In genomic region chr16:23547783-23548182, GRCm38 (mm10) we compare ENCODE assay signal across 13 mouse cellular contexts. TPM values are rescaled to one million over a fixed set of nuclear protein-coding genes. Genes with fewer than 3 reads are reported as not detected.
A peak's percentile ranks its signal among the peaks of the same experiment; 100 is the strongest.
DNase-seq lines count a peak whose midpoint lies in the region; TF ChIP-seq lines count a peak whose summit lies in the region.
"Had no signal": no experiment of that assay in that cellular context is flagged by ENCODE, and none has a peak within 500 bp of the region (broad histone marks: within the 10 kb centered on the region; RNA-seq: fewer than 3 reads in every experiment).

No protein-coding gene starts in this region.

- peak; percentile 67 for DNase-seq in heart, adult 11 months
- DNase-seq in heart, adult 18-20 months = no peak
- no peak for DNase-seq in lung, adult 2 months
- DNase-seq in lung, postnatal 14 days = no peak
- peak; percentile 26 to 39 for DNase-seq in B cell, adult 2 months
- peak; percentile 42 for DNase-seq in ZHBTc4 (ENCODE audit: low read depth, low spot score)
- no peak for DNase-seq in embryo, embryonic 11 days
- no peak for DNase-seq in embryo, embryonic 10.5 days (ENCODE audit: low spot score)
- DNase-seq: cerebellum, postnatal 36 days; gastrocnemius, postnatal 36 days; kidney, postnatal 25 days had no signal

- TF ChIP-seq POLR2A in lung, adult 2 months (IDR thresholded peaks at IDR 0.05; ENCODE audit: borderline replicate concordance, extremely low read depth, low read depth, low read length) = no peak

- WGBS in lung, adult 2 months = 87% methylated on average over 4 of the region's 4 CpGs

- no peaks in the 10 kb centered on the region for H3K4me1 ChIP-seq in lung, adult 2 months (ENCODE audit: control insufficient read depth, insufficient read depth, low read length)
- H3K4me1 ChIP-seq: forebrain, embryonic 13.5 days had no signal

- TF ChIP-seq CTCF in lung, adult 2 months (IDR thresholded peaks at IDR 0.05; ENCODE audit: insufficient read depth, low read length) = 0 out of 2 replicates have a peak, but pooled peaks have one; percentile 2

- no peak overlapping the region for H3K4me3 ChIP-seq in lung, adult 2 months (replicated peaks; ENCODE audit: extremely low read depth, low read depth, low read length)
- H3K4me3 ChIP-seq: forebrain, embryonic 13.5 days; limb, embryonic 13.5 days had no signal

RNA-seq across cellular contexts. Expression of gene Masp1, which starts 27.2 kb away (rescaled TPM):
- 10 to 100 TPM; 11.6 to 13.4 TPM for total RNA-seq in heart, adult 18-20 months (2021)
- polyA plus RNA-seq in lung, adult 2 months (2012; rRNA removed) = 1.6 and 2.2 TPM in 2 replicates

RNA-seq across cellular contexts. Expression of gene Rtp4, which starts 27.7 kb away (rescaled TPM):
- total RNA-seq in heart, adult 18-20 months (2021) = 1 to 10 TPM; 4.4 to 4.8 TPM
- polyA plus RNA-seq in lung, adult 2 months (2012; rRNA removed) = 11.5 and 21.3 TPM in 2 replicates

Comparison
In these comparisons a context has a peak if more than half of its experiments do, and no peak if none do; other contexts are left out.
1. DNase-seq: peak in heart, adult 11 months (single experiment), B cell, adult 2 months (2 of 2) and ZHBTc4 (single experiment); none in heart, adult 18-20 months (0 of 2), lung, adult 2 months (single experiment), lung, postnatal 14 days (single experiment), embryo, embryonic 11 days (single experiment) and embryo, embryonic 10.5 days (single experiment).